Mouse (Mus musculus) brain, adult 2 months (tissue): Measurements from ENCODE around the gene Glp1r.

Source experiments
- DNase-seq: peaks from one replicate; pipeline ENCODE4 v3.0.0; 2011; ENCODE audit warnings: low read depth, low spot score

The Glp1r gene

GRCm38 (mm10) chr17:30912536-30912935 lies 10.9 kb downstream of the Glp1r start:
- no peak for DNase-seq

GRCm38 (mm10) chr17:30914264-30914663 lies 12.6 kb downstream of the Glp1r start:
- DNase-seq, result no peak

- DNase-seq, result peak; percentile 36
These were observed 21.9 kb downstream of the Glp1r start for GRCm38 (mm10) chr17:30923566-30923965.

GRCm38 (mm10) chr17:30930827-30931226 lies 29.2 kb downstream of the Glp1r start:
- no peak for DNase-seq

- DNase-seq, result no peak
These were observed 31.2 kb downstream of the Glp1r start for GRCm38 (mm10) chr17:30932836-30933235.

- DNase-seq, result no peak
These were observed 33.7 kb downstream of the Glp1r start for GRCm38 (mm10) chr17:30935301-30935700.

- peak; percentile 29 for DNase-seq
These were observed 36.9 kb downstream of the Glp1r start for GRCm38 (mm10) chr17:30938554-30938953.

GRCm38 (mm10) chr17:30948382-30948781 lies 46.8 kb downstream of the Glp1r start:
- DNase-seq, result no peak

- peak; percentile 72 for DNase-seq
These were observed 49.2 kb downstream of the Glp1r start for GRCm38 (mm10) chr17:30950780-30951179.

- peak; percentile 42 for DNase-seq
These were observed 50.0 kb downstream of the Glp1r start for GRCm38 (mm10) chr17:30951600-30951999.

GRCm38 (mm10) chr17:30954340-30954739 lies 52.7 kb downstream of the Glp1r start, which contains the start of gene Umodl1:
TSS of gene Umodl1 (plus strand) at chr17:30954640.
- no peak for DNase-seq

GRCm38 (mm10) chr17:30961936-30962592 lies 60.4 kb downstream of the Glp1r start:
- DNase-seq, result no peak

- DNase-seq, result no peak
These were observed 61.3 kb downstream of the Glp1r start for GRCm38 (mm10) chr17:30962880-30963279.

- no peak for DNase-seq
These were observed 68.4 kb downstream of the Glp1r start for GRCm38 (mm10) chr17:30969983-30970382.

- peak; percentile 81 for DNase-seq
These were observed 70.3 kb downstream of the Glp1r start for GRCm38 (mm10) chr17:30971877-30972276.

GRCm38 (mm10) chr17:30973332-30973731 lies 71.7 kb downstream of the Glp1r start:
- DNase-seq, result peak; percentile 37

GRCm38 (mm10) chr17:30977290-30977689 lies 75.7 kb downstream of the Glp1r start:
- peak; percentile 83 for DNase-seq

- DNase-seq, result no peak
These were observed 76.9 kb downstream of the Glp1r start for GRCm38 (mm10) chr17:30978556-30978955.

- no peak for DNase-seq
These were observed 81.9 kb downstream of the Glp1r start for GRCm38 (mm10) chr17:30983521-30983920.

GRCm38 (mm10) chr17:30990254-30990653 lies 88.6 kb downstream of the Glp1r start:
- peak; percentile 54 for DNase-seq
